Mouse (Mus musculus) spleen, postnatal 10 days (tissue): ENCODE data around the gene Rapgef5.

ENCODE experiments used
- DNase-seq, 2 experiments: peaks; one replicate each; pipeline ENCODE4 v3.0.0; 2021 to 2022; ENCODE audit warnings: low spot score in 2 of 2

The Rapgef5 gene

GRCm38 (mm10) chr12:117516179-117516578 lies at the start of gene Rapgef5:
TSS of gene Rapgef5 (plus strand) at chr12:117516479.
- no peak for DNase-seq

- DNase-seq = no peak
Measured at GRCm38 (mm10) chr12:117468329-117468728, 48.0 kb upstream of the Rapgef5 start.

- DNase-seq = no peak
Measured at GRCm38 (mm10) chr12:117479014-117479413, 37.3 kb upstream of the Rapgef5 start.

- DNase-seq = no peak
Measured at GRCm38 (mm10) chr12:117479680-117480079, 36.6 kb upstream of the Rapgef5 start.

GRCm38 (mm10) chr12:117480958-117481357 lies 35.3 kb upstream of the Rapgef5 start:
- DNase-seq = no peak

- no peak for DNase-seq
Measured at GRCm38 (mm10) chr12:117482665-117483064, 33.6 kb upstream of the Rapgef5 start.

GRCm38 (mm10) chr12:117486118-117487057 lies 29.9 kb upstream of the Rapgef5 start:
- DNase-seq = no peak

- DNase-seq = no peak
Measured at GRCm38 (mm10) chr12:117496501-117497176, 19.6 kb upstream of the Rapgef5 start.

GRCm38 (mm10) chr12:117497361-117497760 lies 18.9 kb upstream of the Rapgef5 start:
- no peak for DNase-seq

GRCm38 (mm10) chr12:117499242-117499641 lies 17.0 kb upstream of the Rapgef5 start:
- DNase-seq = no peak

- no peak for DNase-seq
Measured at GRCm38 (mm10) chr12:117501180-117501579, 15.1 kb upstream of the Rapgef5 start.

- no peak for DNase-seq
Measured at GRCm38 (mm10) chr12:117502834-117503233, 13.4 kb upstream of the Rapgef5 start.

GRCm38 (mm10) chr12:117505163-117505562 lies 11.1 kb upstream of the Rapgef5 start:
- no peak for DNase-seq

GRCm38 (mm10) chr12:117507772-117508171 lies 8.5 kb upstream of the Rapgef5 start:
- DNase-seq = no peak

- DNase-seq = no peak
Measured at GRCm38 (mm10) chr12:117509919-117510318, 6.4 kb upstream of the Rapgef5 start.

GRCm38 (mm10) chr12:117512468-117512867 lies 3.8 kb upstream of the Rapgef5 start:
- no peak for DNase-seq

GRCm38 (mm10) chr12:117513150-117513932 lies 2.9 kb upstream of the Rapgef5 start:
- DNase-seq = no peak

- DNase-seq = no peak
Measured at GRCm38 (mm10) chr12:117517275-117517936, 1.1 kb downstream of the Rapgef5 start.

- no peak for DNase-seq
Measured at GRCm38 (mm10) chr12:117524311-117525013, 8.2 kb downstream of the Rapgef5 start.

- no peak for DNase-seq
Measured at GRCm38 (mm10) chr12:117527889-117528288, 11.6 kb downstream of the Rapgef5 start.
